Mouse (Mus musculus) Patski (cell line): Measurements from ENCODE around the gene Polr3c. TPM values are rescaled to one million over a fixed set of nuclear protein-coding genes. Genes with fewer than 3 reads are reported as not detected.
"Not testable (repeated sequence)": the region's sequence is repeated elsewhere in the genome, so short reads cannot be mapped to it uniquely, and the experiment has no call there.

Source experiments
- ATAC-seq: fragments of 100-300 bp; one replicate; pipeline ENCODE4 v1.8.0; 2021
- CTCF ChIA-PET: fragments of 350-600 bp; sonication (Branson Sonifier 250); formaldehyde crosslinking; loops from one replicate; lab custom pipeline; 2022; ENCODE audit warnings: inconsistent platforms; lab: Charles Lee
- POLR2A ChIA-PET: fragments of 350-600 bp; sonication (Branson Sonifier 250); formaldehyde crosslinking; loops from one replicate; lab custom pipeline; 2022; ENCODE audit warnings: antibody characterized with exemption, inconsistent platforms; lab: Charles Lee
- DNase-seq: peaks from one replicate; pipeline ENCODE4 v3.0.0-alpha.2; 2011; ENCODE audit warnings: low read depth, low spot score
- H3K27me3 ChIP-seq: fragments of 371-371 bp; one replicate; pipeline ENCODE4 v1.5.1; 2021
- CTCF ChIP-seq: fragments of 100-300 bp; IDR thresholded peaks from one replicate; pipeline ENCODE4 v1.5.1; 2021
- in situ Hi-C: fragments of 300-500 bp; cut with MboI; formaldehyde crosslinking; loops from 3 replicates; pipeline ENCODE4 v1.11.1; 2018; ENCODE audit warnings: low pct_unique_long_range_greater_than_20kb, mixed read lengths
- polyA plus RNA-seq: library from polyadenylated mRNA; unstranded; gene quantifications from one replicate; pipeline ENCODE4 v1.2.3, GENCODE M21; 2021

Gene Polr3c
- polyA plus RNA-seq, 1 experiment from 2014 or later, result 62.5 TPM

DNA sequence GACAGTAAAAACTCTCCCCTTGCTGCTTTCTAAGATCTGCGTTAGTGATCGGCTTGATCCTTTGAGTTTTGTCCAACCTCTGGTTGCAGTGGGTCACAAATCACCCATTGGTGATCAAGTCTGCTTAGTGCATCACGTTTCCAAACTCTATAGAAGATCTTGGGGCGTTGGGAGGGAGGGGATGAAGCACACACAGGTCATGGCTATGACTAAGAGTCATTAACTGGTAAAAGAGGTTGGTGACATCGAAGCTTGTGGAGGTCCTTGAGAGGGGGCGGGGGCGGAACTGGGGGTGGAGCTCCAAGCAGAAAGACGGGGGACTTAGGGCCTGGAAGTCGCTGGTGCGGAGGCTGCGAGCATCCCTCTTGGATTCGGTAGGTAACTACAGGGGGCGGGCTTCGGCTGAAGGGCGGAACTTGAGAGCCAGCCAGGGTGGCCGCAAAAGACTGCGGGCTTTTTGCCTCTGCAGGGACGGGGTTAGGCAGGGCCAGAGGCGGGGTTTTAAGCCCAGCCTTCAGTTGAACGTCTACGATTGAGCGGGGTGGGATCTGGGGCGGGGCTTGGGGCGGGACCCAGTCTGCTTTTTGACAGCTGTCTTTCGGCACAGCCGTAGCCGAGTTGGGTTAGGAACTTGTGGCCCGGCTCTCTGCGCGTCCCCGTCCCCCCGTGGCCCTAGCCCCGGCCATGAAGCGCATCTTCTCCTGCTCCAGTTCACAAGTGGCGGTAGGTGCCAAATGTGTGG, 57.5 kb downstream of the Polr3c start, which contains the start of gene Ankrd35:
TSS of gene Ankrd35 (plus strand) at position 405 of the 742 bp plus-strand sequence.
- ATAC-seq, result no peak
- no peak for DNase-seq
- ChIA-PET CTCF (interaction anchor here (1.4 to 3.4 kb wide), 2 partner anchors 14 to 34 kb away, joined by 3 to 21 read pairs; no protein-coding TSS in a partner anchor), POLR2A (interaction anchor here (0.6 to 0.9 kb wide), 2 partner anchors 17 to 19 kb away, joined by 3 to 4 read pairs; no protein-coding TSS in a partner anchor)
- in situ Hi-C loops, result no loop called here
- H3K27me3 ChIP-seq, result no peaks in the 10 kb centered on the region
- no peak for TF ChIP-seq CTCF

DNA sequence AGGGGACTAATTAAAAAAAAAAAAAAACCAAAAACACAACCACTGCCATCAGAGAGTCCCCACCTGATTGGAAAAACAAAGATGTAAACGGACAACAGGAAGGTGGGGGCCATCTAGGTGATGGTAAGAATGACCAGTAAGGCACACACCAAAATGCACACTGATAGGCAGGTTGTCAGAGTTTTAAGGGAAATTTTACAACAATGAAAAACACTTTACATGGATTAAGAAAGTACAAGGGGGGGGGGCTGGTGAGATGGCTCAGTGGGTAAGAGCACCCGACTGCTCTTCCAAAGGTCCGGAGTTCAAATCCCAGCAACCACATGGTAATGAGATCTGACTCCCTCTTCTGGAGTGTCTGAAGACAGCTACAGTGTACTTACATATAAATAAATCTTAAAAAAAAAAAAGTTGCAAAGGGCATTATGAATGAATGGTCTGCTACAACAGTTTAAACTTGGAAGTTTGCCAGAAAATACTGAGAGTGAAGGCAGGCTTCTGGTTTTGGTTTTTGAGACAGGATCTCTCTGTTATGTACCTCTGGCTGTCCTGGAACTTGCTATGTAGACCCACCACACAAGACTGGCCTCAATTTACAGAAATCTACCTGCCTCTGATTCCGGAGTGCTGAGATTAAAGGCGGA, 58.9 kb downstream of the Polr3c start:
- ChIA-PET CTCF (interaction anchor here (1.3 to 3.4 kb wide), 8 partner anchors 10 to 103 kb away, joined by 3 to 28 read pairs (median 14); partner anchors contain the start of genes Itga10 and Nudt17), POLR2A (no interaction called here)
- no peaks in the 10 kb centered on the region for H3K27me3 ChIP-seq
- TF ChIP-seq CTCF, result no peak
- DNase-seq (no peak), ATAC-seq (no peak)
- in situ Hi-C loops, result no loop called here

GRCm38 (mm10) chr3:96667316-96667715, 60.1 kb downstream of the Polr3c start:
- POLR2A ChIA-PET, result interaction anchor here (1.1 to 1.2 kb wide), 3 partner anchors 29 to 35 kb away, joined by 3 to 5 read pairs (median 5); no protein-coding TSS in a partner anchor
- peak; percentile 49 for ATAC-seq
- peak; percentile 67 for DNase-seq
- no peaks in the 10 kb centered on the region for H3K27me3 ChIP-seq
- CTCF ChIA-PET, result interaction anchor here (0.6 to 3.4 kb wide), 19 partner anchors 9 to 126 kb away, joined by 3 to 28 read pairs (median 4); partner anchors contain the start of genes Itga10, Nudt17 and Pias3
- peak; percentile 94 for TF ChIP-seq CTCF
- in situ Hi-C loops, result no loop called here

- peak; percentile 38 for ATAC-seq
- in situ Hi-C loops, result no loop called here
- POLR2A ChIA-PET, result interaction anchor here (1.1 to 1.2 kb wide), 3 partner anchors 30 to 36 kb away, joined by 3 to 5 read pairs (median 5); no protein-coding TSS in a partner anchor
Measured at GRCm38 (mm10) chr3:96666916-96667315, 60.5 kb downstream of the Polr3c start.

GRCm38 (mm10) chr3:96665732-96666363, 61.6 kb downstream of the Polr3c start:
- ChIA-PET CTCF (interaction anchor here (1.1 to 2.9 kb wide), 2 partner anchors 20 to 33 kb away, joined by 4 to 15 read pairs; partner anchors contain the start of gene Itga10), POLR2A (interaction anchor here (0.8 kb wide), 1 partner anchor 10 kb away, joined by 3 read pairs; no protein-coding TSS in a partner anchor)
- H3K27me3 ChIP-seq, ATAC-seq, in situ Hi-C loops, DNase-seq: not testable (repeated sequence)

More at GRCm38 (mm10) chr3:96666916-96667315, 60.5 kb downstream of the Polr3c start:
- TF ChIP-seq CTCF, result no peak
- DNase-seq, result peak; percentile 76
- no peaks in the 10 kb centered on the region for H3K27me3 ChIP-seq
- CTCF ChIA-PET, result interaction anchor here (0.7 to 3.4 kb wide), 15 partner anchors 9 to 125 kb away, joined by 3 to 28 read pairs (median 4); partner anchors contain the start of genes Itga10, Nudt17 and Pias3

GRCm38 (mm10) chr3:96663432-96664239, 63.8 kb downstream of the Polr3c start:
- no peaks in the 10 kb centered on the region for H3K27me3 ChIP-seq
- POLR2A ChIA-PET, result interaction anchor here (1.2 to 1.3 kb wide), 2 partner anchors 19 to 34 kb away, joined by 4 to 7 read pairs; partner anchors contain the start of gene Itga10
- in situ Hi-C loops, result no loop called here

DNA sequence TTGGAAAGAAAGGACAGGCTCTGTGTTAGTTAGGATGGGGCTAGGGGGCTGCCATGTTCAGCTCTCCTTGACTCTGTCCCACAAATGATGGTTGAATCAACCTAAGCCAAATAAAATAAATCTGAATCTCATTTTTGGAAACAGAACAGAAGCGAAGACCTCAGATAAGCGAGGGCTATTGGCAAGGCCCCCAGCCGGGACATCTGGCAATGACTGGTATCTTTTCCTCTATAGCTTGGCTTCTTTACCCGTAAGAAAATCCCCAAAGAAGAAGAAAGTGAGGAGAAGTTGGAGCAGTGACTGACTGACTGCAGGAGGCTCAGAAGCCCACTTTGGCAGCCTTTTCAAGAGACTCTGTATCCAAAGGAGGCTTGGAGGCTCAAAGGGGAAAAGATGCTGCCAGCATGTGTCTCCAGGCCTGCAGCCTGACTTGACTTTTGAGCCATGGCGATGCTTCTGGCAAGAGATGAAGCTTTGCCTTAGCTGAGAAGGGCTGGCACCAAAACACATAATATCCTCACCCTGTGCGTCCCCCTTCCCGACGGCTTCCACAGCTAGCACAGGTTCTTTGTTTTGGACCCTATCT, 64.6 kb downstream of the Polr3c start:
- CTCF ChIA-PET, result interaction anchor here (0.6 to 2.1 kb wide), 17 partner anchors 10 to 820 kb away, joined by 3 to 18 read pairs (median 4); partner anchors contain the start of genes Gm16253, Itga10, Nudt17 and Rbm8a
- TF ChIP-seq CTCF, result no peak
- in situ Hi-C loops, result no loop called here
- ATAC-seq (no peak), DNase-seq (no peak)
- no peaks in the 10 kb centered on the region for H3K27me3 ChIP-seq
- POLR2A ChIA-PET, result interaction anchor here (0.8 to 1.3 kb wide), 3 partner anchors 18 to 87 kb away, joined by 3 to 7 read pairs (median 4); partner anchors contain the start of gene Itga10

More at GRCm38 (mm10) chr3:96663432-96664239, 63.8 kb downstream of the Polr3c start:
- ATAC-seq, result peak; percentile 95
- DNase-seq, result peak; percentile 99
- CTCF ChIA-PET, result interaction anchor here (0.7 to 2.1 kb wide), 21 partner anchors 9 to 122 kb away, joined by 3 to 18 read pairs (median 4); partner anchors contain the start of genes Gm16253, Itga10, Nudt17 and Rbm8a
- peak; percentile 91 for TF ChIP-seq CTCF

Other genes with a start within 250 kb of the Polr3c start
- not detected for gene Hfe2, start 202.5 kb downstream of the Polr3c start, polyA plus RNA-seq
- gene Txnip, start 169.7 kb downstream of the Polr3c start, polyA plus RNA-seq, result 338 TPM
- gene Gm16253, start 150.6 kb downstream of the Polr3c start, polyA plus RNA-seq, result 1.9 TPM
- gene Polr3gl, start 133.4 kb downstream of the Polr3c start, polyA plus RNA-seq, result 33.6 TPM
- 0.62 TPM for gene Ankrd34a, start 131.0 kb downstream of the Polr3c start, polyA plus RNA-seq
- 116 TPM for gene Lix1l, start 126.5 kb downstream of the Polr3c start, polyA plus RNA-seq
- 104 TPM for gene Rbm8a, start 97.7 kb downstream of the Polr3c start, polyA plus RNA-seq
- 84.6 TPM for gene Pex11b, start 92.3 kb downstream of the Polr3c start, polyA plus RNA-seq
- 0.10 TPM for gene Gm42957, start 92.2 kb downstream of the Polr3c start, polyA plus RNA-seq
- gene Itga10, start 82.0 kb downstream of the Polr3c start, polyA plus RNA-seq, result 2.2 TPM
- gene Ankrd35, start 57.5 kb downstream of the Polr3c start, polyA plus RNA-seq, result 0.09 TPM
- gene Pias3, start 31.2 kb downstream of the Polr3c start, polyA plus RNA-seq, result 54.0 TPM
- 3.9 TPM for gene Nudt17, start 19.1 kb downstream of the Polr3c start, polyA plus RNA-seq
- gene Rnf115, start within 50 bp of the Polr3c start, polyA plus RNA-seq, result 74.8 TPM
- gene Pdzk1, start 101.7 kb upstream of the Polr3c start, polyA plus RNA-seq, result 0.24 TPM
- 0.19 TPM for gene Cd160, start 101.7 kb upstream of the Polr3c start, polyA plus RNA-seq
- gene Gja5, start 177.1 kb upstream of the Polr3c start, polyA plus RNA-seq, result 0.13 TPM
- 45.2 TPM for gene Gpr89, start 177.7 kb upstream of the Polr3c start, polyA plus RNA-seq
- gene Gja8, start 198.4 kb upstream of the Polr3c start, polyA plus RNA-seq, result 0.01 TPM